Mouse (Mus musculus): ENCODE results near the gene Uba3. TPM values are rescaled to one million over a fixed set of nuclear protein-coding genes. Genes with fewer than 3 reads are reported as not detected.

Gene Uba3
- polyA plus RNA-seq, 1 experiment from 2014 or later = 53.1 TPM

DNA sequence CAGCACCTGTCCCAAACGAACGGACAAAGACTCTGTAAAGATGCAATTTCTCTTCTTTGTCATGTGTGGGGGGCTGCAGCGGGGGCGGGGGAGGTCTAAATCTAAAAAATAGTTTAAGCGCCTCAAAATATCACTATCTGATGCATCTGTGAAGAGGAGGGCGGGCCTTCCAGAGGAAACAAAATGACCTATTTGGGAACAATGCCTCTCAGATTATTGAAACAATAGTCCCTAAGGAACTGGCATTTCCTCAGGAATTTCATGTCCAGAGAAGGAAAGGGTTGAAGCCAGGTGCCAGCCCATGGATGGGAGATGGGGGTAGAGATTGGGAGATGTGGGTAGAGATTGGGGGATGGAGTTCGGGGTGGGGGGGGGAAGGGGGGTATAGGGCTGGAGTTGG lies 63.6 kb downstream of the Uba3 start:
- no peak for DNase-seq (ENCODE audit: low spot score)

Other genes starting within 250 kb of the Uba3 start
- 0.88 and 1.1 TPM in 2 replicates for gene Fam19a4, start 145.2 kb downstream of the Uba3 start, polyA plus RNA-seq (2015; fragmentation: Nextera tagmentation; extraction: Ambion mirVana)
- 5.1 and 5.7 TPM in 2 replicates for gene Eogt, start 56.5 kb downstream of the Uba3 start, polyA plus RNA-seq (2015; fragmentation: Nextera tagmentation; extraction: Ambion mirVana)
- gene Tmf1, start 26.5 kb downstream of the Uba3 start, polyA plus RNA-seq (2015; fragmentation: Nextera tagmentation; extraction: Ambion mirVana) = 43.9 and 50.8 TPM in 2 replicates
- gene Arl6ip5, start 5.0 kb upstream of the Uba3 start, polyA plus RNA-seq (2015; fragmentation: Nextera tagmentation; extraction: Ambion mirVana) = 105 and 112 TPM in 2 replicates
- gene Lmod3, start 47.1 kb upstream of the Uba3 start, polyA plus RNA-seq (2015; fragmentation: Nextera tagmentation; extraction: Ambion mirVana) = 0.13 and 0.18 TPM in 2 replicates

Data from thymus, postnatal 0 days (tissue).